Mouse (Mus musculus) gastrocnemius, postnatal 14 days (tissue): ENCODE data around the gene Tmem56. TPM values are rescaled to one million over a fixed set of nuclear protein-coding genes. Genes with fewer than 3 reads are reported as not detected.

Experiments
- total RNA-seq, 2 experiments: library from RNA; stranded (reverse); gene quantifications; 2 replicates each; pipeline ENCODE4 v1.2.3; 2021

Gene Tmem56
- total RNA-seq, 2 experiments from 2014 or later = 9.4 to 9.5 TPM

Other genes with a start within 250 kb of the Tmem56 start
- gene Rwdd3, start 111.4 kb downstream of the Tmem56 start, total RNA-seq = 1 to 10 TPM; 2.3 to 2.4 TPM
- gene Alg14, start 8.7 kb upstream of the Tmem56 start, total RNA-seq = 10 to 100 TPM in 1 of 2 experiments, 1 to 10 TPM in 1; 8.7 to 12.4 TPM
- gene Cnn3, start 143.4 kb upstream of the Tmem56 start, total RNA-seq = 10 to 100 TPM; 54.0 to 64.5 TPM
- under 1 TPM in 1 of 2 experiments, not detected in 1; 0.16 TPM for gene Slc44a3, start 249.3 kb upstream of the Tmem56 start, total RNA-seq